34 mouse cellular contexts compared by ENCODE assay signal in the genomic region with DNA sequence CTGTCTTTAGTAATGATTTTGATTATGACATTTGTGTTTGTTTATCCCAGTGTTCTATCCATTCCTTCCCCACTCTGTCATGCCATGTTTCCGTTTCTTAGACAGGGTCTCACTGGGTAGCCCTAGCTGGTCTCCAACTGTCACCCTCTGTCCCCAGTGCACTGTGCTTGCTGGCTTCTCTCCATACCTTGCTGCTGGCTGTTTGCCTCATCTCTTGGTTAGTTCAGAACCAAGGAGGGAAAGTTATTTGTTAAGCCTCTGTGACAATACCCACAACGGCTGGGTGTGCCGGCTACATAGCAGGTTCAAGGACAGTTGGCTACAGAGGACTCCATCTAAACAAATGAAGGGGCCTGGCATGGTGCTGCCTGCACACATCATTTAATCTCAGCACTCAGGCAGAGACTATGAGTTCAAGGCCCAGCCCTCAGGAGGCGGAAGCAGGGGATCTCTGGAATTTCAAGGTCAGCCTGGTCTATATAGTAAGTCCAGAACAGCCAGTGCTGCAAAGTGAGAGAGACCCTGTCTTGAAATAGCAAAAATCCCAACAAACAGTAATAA. TPM values are rescaled to one million over a fixed set of nuclear protein-coding genes. Genes with fewer than 3 reads are reported as not detected.
A peak's percentile ranks its signal among the peaks of the same experiment; 100 is the strongest.
DNase-seq lines count a peak whose midpoint lies in the region; ATAC-seq and TF ChIP-seq lines count a peak whose summit lies in the region.
"Had no signal": no experiment of that assay in that cellular context is flagged by ENCODE, and none has a peak within 500 bp of the region (broad histone marks: within the 10 kb centered on the region; RNA-seq: fewer than 3 reads in every experiment).

No protein-coding gene starts in this region.

- DNase-seq in forebrain, postnatal 0 days = no peak
- no peak for DNase-seq in hindbrain, embryonic 10.5 days (ENCODE audit: low spot score)
- DNase-seq in hindbrain, embryonic 14.5 days (ENCODE audit: low spot score) = no peak
- peak; percentile 91 for DNase-seq in R1 (ENCODE audit: low read depth, low spot score)
- DNase-seq in midbrain, postnatal 0 days (ENCODE audit: low spot score) = no peak
- DNase-seq: adrenal gland, adult 8-10 months; cerebellum, adult 2 months; cerebellum, postnatal 14 days; gastrocnemius, postnatal 25 days; heart, adult 18-20 months; heart, postnatal 36 days; kidney, adult 9 months; kidney, postnatal 10 days; layer of hippocampus, postnatal 36 days; lung, embryonic 14.5 days; lung, postnatal 14 days; midbrain, embryonic 14.5 days; retina, postnatal 1 day; right cerebral cortex, postnatal 25 days; thymus, adult 18-20 months; thymus, postnatal 25 days had no signal

- peaks cover 27% of the 10 kb centered on the region for H3K4me1 ChIP-seq in forebrain, embryonic 13.5 days
- H3K4me1 ChIP-seq in forebrain, postnatal 0 days (ENCODE audit: insufficient read depth) = peaks cover 11% of the 10 kb centered on the region
- H3K4me1 ChIP-seq in hindbrain, embryonic 10.5 days (replicated peaks) = peaks cover 38% of the 10 kb centered on the region
- peaks cover 19% of the 10 kb centered on the region for H3K4me1 ChIP-seq in hindbrain, embryonic 14.5 days (replicated peaks; ENCODE audit: control insufficient read depth, insufficient read depth, low read length)
- H3K4me1 ChIP-seq in midbrain, postnatal 0 days (ENCODE audit: insufficient read depth, low read length) = peaks cover 11% of the 10 kb centered on the region
- H3K4me1 ChIP-seq: liver, embryonic 15.5 days had no signal

- H3K9me3 ChIP-seq in forebrain, embryonic 13.5 days (replicated peaks) = 0 out of 2 replicates have a peak, but pooled peaks cover 5% of the 10 kb centered on the region
- H3K9me3 ChIP-seq in forebrain, postnatal 0 days (ENCODE audit: low read length) = no peaks in the 10 kb centered on the region
- no peaks in the 10 kb centered on the region for H3K9me3 ChIP-seq in hindbrain, embryonic 10.5 days
- H3K9me3 ChIP-seq in hindbrain, embryonic 14.5 days (ENCODE audit: control insufficient read depth, low read length) = no peaks in the 10 kb centered on the region
- H3K9me3 ChIP-seq in midbrain, postnatal 0 days (ENCODE audit: low read length) = no peaks in the 10 kb centered on the region
- H3K9me3 ChIP-seq: G1E; heart, embryonic 15.5 days; hindbrain, embryonic 13.5 days; liver, embryonic 15.5 days; neural tube, embryonic 15.5 days; stomach, embryonic 15.5 days had no signal

- no peaks in the 10 kb centered on the region for H3K36me3 ChIP-seq in forebrain, embryonic 13.5 days (ENCODE audit: poor library complexity, severe bottlenecking)
- no peaks in the 10 kb centered on the region for H3K36me3 ChIP-seq in forebrain, postnatal 0 days (ENCODE audit: insufficient read depth)
- 0 out of 2 replicates have a peak, but pooled peaks cover 5% of the 10 kb centered on the region for H3K36me3 ChIP-seq in hindbrain, embryonic 10.5 days
- no peaks in the 10 kb centered on the region for H3K36me3 ChIP-seq in hindbrain, embryonic 14.5 days (replicated peaks; ENCODE audit: control insufficient read depth, insufficient read depth)
- H3K36me3 ChIP-seq in midbrain, postnatal 0 days (ENCODE audit: insufficient read depth, low read length) = no peaks in the 10 kb centered on the region
- H3K36me3 ChIP-seq: G1E; heart, embryonic 15.5 days; hindbrain, embryonic 13.5 days; limb, embryonic 12.5 days; liver, embryonic 15.5 days; neural tube, embryonic 15.5 days; stomach, embryonic 15.5 days had no signal

- no peak overlapping the region for H3K4me3 ChIP-seq in forebrain, embryonic 13.5 days
- H3K4me3 ChIP-seq in forebrain, postnatal 0 days (ENCODE audit: low read depth, low read length) = no peak overlapping the region
- no peak overlapping the region for H3K4me3 ChIP-seq in hindbrain, embryonic 10.5 days
- no peak overlapping the region for H3K4me3 ChIP-seq in hindbrain, embryonic 14.5 days (replicated peaks; ENCODE audit: low read length)
- no peak overlapping the region for H3K4me3 ChIP-seq in midbrain, postnatal 0 days (ENCODE audit: low read depth, low read length)
- H3K4me3 ChIP-seq: erythroblast, embryonic 14.5 days; heart, embryonic 15.5 days; hindbrain, embryonic 13.5 days; limb, embryonic 12.5 days; liver, embryonic 15.5 days; neural tube, embryonic 15.5 days; stomach, embryonic 15.5 days had no signal

- H3K27ac ChIP-seq in forebrain, embryonic 13.5 days = 0 out of 2 replicates have a peak overlapping the region, but pooled peaks have one; percentile 10
- H3K27ac ChIP-seq in forebrain, postnatal 0 days (ENCODE audit: low read depth, low read length) = no peak overlapping the region
- H3K27ac ChIP-seq in hindbrain, embryonic 10.5 days = peak overlapping the region; percentile 59
- no peak overlapping the region for H3K27ac ChIP-seq in hindbrain, embryonic 14.5 days
- H3K27ac ChIP-seq in midbrain, postnatal 0 days (ENCODE audit: low read depth, low read length) = no peak overlapping the region
- H3K27ac ChIP-seq: heart, embryonic 15.5 days; hindbrain, embryonic 13.5 days; limb, embryonic 12.5 days; liver, embryonic 15.5 days; neural tube, embryonic 15.5 days; stomach, embryonic 15.5 days had no signal

- 89% methylated on average over 4 of the region's 4 CpGs for WGBS in forebrain, embryonic 13.5 days
- WGBS in forebrain, postnatal 0 days = 70% methylated on average over 4 of the region's 4 CpGs
- 92% methylated on average over 4 of the region's 4 CpGs for WGBS in hindbrain, embryonic 10.5 days
- WGBS in hindbrain, embryonic 14.5 days = 78% methylated on average over 4 of the region's 4 CpGs
- 77% methylated on average over 4 of the region's 4 CpGs for WGBS in midbrain, postnatal 0 days

- no peak overlapping the region for H3K4me2 ChIP-seq in forebrain, embryonic 13.5 days
- no peak overlapping the region for H3K4me2 ChIP-seq in forebrain, postnatal 0 days (ENCODE audit: low read depth)
- H3K4me2 ChIP-seq in hindbrain, embryonic 14.5 days (replicated peaks) = no peak overlapping the region
- no peak overlapping the region for H3K4me2 ChIP-seq in midbrain, postnatal 0 days (ENCODE audit: low read depth, low read length, poor library complexity, severe bottlenecking)
- H3K4me2 ChIP-seq: heart, embryonic 15.5 days; hindbrain, embryonic 13.5 days; limb, embryonic 12.5 days; liver, embryonic 15.5 days; lung, embryonic 14.5 days; neural tube, embryonic 15.5 days; stomach, embryonic 15.5 days had no signal

- ATAC-seq in forebrain, embryonic 13.5 days = no peak
- ATAC-seq in forebrain, postnatal 0 days = no peak
- ATAC-seq in hindbrain, embryonic 14.5 days (ENCODE audit: low FRiP score) = no peak
- no peak for ATAC-seq in cerebellum, adult (ENCODE audit: insufficient number of reproducible peaks, low FRiP score, low TSS enrichment)
- ATAC-seq in midbrain, postnatal 0 days (ENCODE audit: low FRiP score) = no peak
- ATAC-seq: CD4-positive, CD25-positive, alpha-beta regulatory T cell, adult 4 months; intestine, postnatal 0 days had no signal

- no peak for TF ChIP-seq CTCF in forebrain, postnatal 0 days (IDR thresholded peaks at IDR 0.05; ENCODE audit: low read depth)
- TF ChIP-seq CTCF in midbrain, postnatal 0 days (IDR thresholded peaks at IDR 0.05) = no peak

- no peak overlapping the region for H3K9ac ChIP-seq in forebrain, embryonic 13.5 days
- no peak overlapping the region for H3K9ac ChIP-seq in forebrain, postnatal 0 days
- no peak overlapping the region for H3K9ac ChIP-seq in hindbrain, embryonic 14.5 days
- no peak overlapping the region for H3K9ac ChIP-seq in midbrain, postnatal 0 days (replicated peaks; ENCODE audit: low read length, poor library complexity, severe bottlenecking)
- H3K9ac ChIP-seq: heart, embryonic 15.5 days; hindbrain, embryonic 13.5 days; limb, embryonic 12.5 days; liver, embryonic 15.5 days; lung, embryonic 14.5 days; neural tube, embryonic 15.5 days; stomach, embryonic 15.5 days had no signal

- no peaks in the 10 kb centered on the region for H3K27me3 ChIP-seq in forebrain, embryonic 13.5 days
- no peaks in the 10 kb centered on the region for H3K27me3 ChIP-seq in forebrain, postnatal 0 days (ENCODE audit: insufficient read depth, low read length)
- H3K27me3 ChIP-seq in hindbrain, embryonic 10.5 days (ENCODE audit: insufficient read depth, poor library complexity, severe bottlenecking) = no peaks in the 10 kb centered on the region
- no peaks in the 10 kb centered on the region for H3K27me3 ChIP-seq in hindbrain, embryonic 14.5 days (ENCODE audit: control insufficient read depth, insufficient read depth, low read length)
- no peaks in the 10 kb centered on the region for H3K27me3 ChIP-seq in midbrain, postnatal 0 days (ENCODE audit: insufficient read depth, low read length)
- H3K27me3 ChIP-seq: heart, embryonic 15.5 days; hindbrain, embryonic 13.5 days; limb, embryonic 12.5 days; liver, embryonic 15.5 days; neural tube, embryonic 15.5 days; stomach, embryonic 15.5 days had no signal

RNA-seq across cellular contexts. Expression of gene 1700001O22Rik, which starts 55.8 kb away (rescaled TPM):
- 3.8 and 4.5 TPM in 2 replicates for polyA plus RNA-seq in forebrain, embryonic 13.5 days (2015; fragmentation: Nextera tagmentation; extraction: Ambion mirVana)
- total RNA-seq in forebrain, postnatal 0 days (2014; rRNA removed) = 0.77 and 1.8 TPM in 2 replicates
- polyA plus RNA-seq in forebrain, postnatal 0 days (2015; fragmentation: Nextera tagmentation; extraction: Ambion mirVana) = 1.4 and 1.5 TPM in 2 replicates
- polyA plus RNA-seq in hindbrain, embryonic 10.5 days (2016; fragmentation: Nextera tagmentation; extraction: Ambion mirVana) = 3.1 and 3.4 TPM in 2 replicates
- polyA plus RNA-seq in hindbrain, embryonic 14.5 days (2014; fragmentation: Nextera tagmentation; extraction: Ambion mirVana) = 0.87 and 2.1 TPM in 2 replicates
- total RNA-seq in midbrain, postnatal 0 days (2014; rRNA removed) = 2.4 TPM in 1 of 2 replicates, not detected in the other
- polyA plus RNA-seq in midbrain, postnatal 0 days (2015; fragmentation: Nextera tagmentation; extraction: Ambion mirVana) = 1.2 and 1.5 TPM in 2 replicates
- total RNA-seq: liver, adult 2 months had no signal
- polyA plus RNA-seq: erythroblast, embryonic 14.5 days; G1E; liver, adult 2 months; liver, embryonic 15.5 days had no signal

RNA-seq across cellular contexts. Expression of gene Ntmt1, which starts 59.9 kb away (rescaled TPM):
- 120 and 127 TPM in 2 replicates for polyA plus RNA-seq in forebrain, embryonic 13.5 days (2015; fragmentation: Nextera tagmentation; extraction: Ambion mirVana)
- 87.6 and 105 TPM in 2 replicates for total RNA-seq in forebrain, postnatal 0 days (2014; rRNA removed)
- polyA plus RNA-seq in forebrain, postnatal 0 days (2015; fragmentation: Nextera tagmentation; extraction: Ambion mirVana) = 106 and 107 TPM in 2 replicates
- polyA plus RNA-seq in hindbrain, embryonic 10.5 days (2016; fragmentation: Nextera tagmentation; extraction: Ambion mirVana) = 125 and 134 TPM in 2 replicates
- polyA plus RNA-seq in hindbrain, embryonic 14.5 days (2014; fragmentation: Nextera tagmentation; extraction: Ambion mirVana) = 102 and 103 TPM in 2 replicates
- total RNA-seq in midbrain, postnatal 0 days (2014; rRNA removed) = 62.2 and 74.1 TPM in 2 replicates
- 90.3 and 104 TPM in 2 replicates for polyA plus RNA-seq in midbrain, postnatal 0 days (2015; fragmentation: Nextera tagmentation; extraction: Ambion mirVana)

Comparison
In these comparisons a context has a peak if more than half of its experiments do, and no peak if none do; other contexts are left out.
1. H3K27ac ChIP-seq: peak in forebrain, embryonic 13.5 days (single experiment) and hindbrain, embryonic 10.5 days (single experiment); none in forebrain, postnatal 0 days (single experiment), hindbrain, embryonic 14.5 days (single experiment) and midbrain, postnatal 0 days (single experiment).